Mouse (Mus musculus): ENCODE measurements around the gene Kcnq1.

Kcnq1 gene

GRCm38 (mm10) chr7:143311471-143311870, 205.3 kb downstream of the Kcnq1 start:
- no peak for DNase-seq (ENCODE audit: low read depth, low spot score)

GRCm38 (mm10) chr7:143313572-143314319, 207.6 kb downstream of the Kcnq1 start:
- peak; percentile 64 for DNase-seq (ENCODE audit: low read depth, low spot score)

- no peak for DNase-seq (ENCODE audit: low read depth, low spot score)
These were observed 212.3 kb downstream of the Kcnq1 start for GRCm38 (mm10) chr7:143318512-143318911.

- DNase-seq (ENCODE audit: low read depth, low spot score): peak; percentile 42
These were observed 214.2 kb downstream of the Kcnq1 start for GRCm38 (mm10) chr7:143320367-143320766.

- no peak for DNase-seq (ENCODE audit: low read depth, low spot score)
These were observed 218.9 kb downstream of the Kcnq1 start for GRCm38 (mm10) chr7:143325051-143325450.

- DNase-seq (ENCODE audit: low read depth, low spot score): no peak
These were observed 222.2 kb downstream of the Kcnq1 start for GRCm38 (mm10) chr7:143328185-143328915.

- DNase-seq (ENCODE audit: low read depth, low spot score): no peak
These were observed 223.1 kb downstream of the Kcnq1 start for GRCm38 (mm10) chr7:143329110-143329810.

- DNase-seq (ENCODE audit: low read depth, low spot score): no peak
These were observed 226.9 kb downstream of the Kcnq1 start for GRCm38 (mm10) chr7:143333040-143333439.

- no peak for DNase-seq (ENCODE audit: low read depth, low spot score)
These were observed 227.4 kb downstream of the Kcnq1 start for GRCm38 (mm10) chr7:143333604-143334003.

GRCm38 (mm10) chr7:143338690-143339089, 232.5 kb downstream of the Kcnq1 start:
- DNase-seq (ENCODE audit: low read depth, low spot score): no peak

- DNase-seq (ENCODE audit: low read depth, low spot score): no peak
These were observed 234.6 kb downstream of the Kcnq1 start for GRCm38 (mm10) chr7:143340601-143341281.

- DNase-seq (ENCODE audit: low read depth, low spot score): no peak
These were observed 235.3 kb downstream of the Kcnq1 start for GRCm38 (mm10) chr7:143341301-143341980.

- DNase-seq (ENCODE audit: low read depth, low spot score): no peak
These were observed 237.7 kb downstream of the Kcnq1 start for GRCm38 (mm10) chr7:143343781-143344306.

GRCm38 (mm10) chr7:143349287-143349686, 243.1 kb downstream of the Kcnq1 start:
- no peak for DNase-seq (ENCODE audit: low read depth, low spot score)

- no peak for DNase-seq (ENCODE audit: low read depth, low spot score)
These were observed 243.7 kb downstream of the Kcnq1 start for GRCm38 (mm10) chr7:143349848-143350247.

GRCm38 (mm10) chr7:143355831-143356230, 249.7 kb downstream of the Kcnq1 start:
- DNase-seq (ENCODE audit: low read depth, low spot score): no peak

- DNase-seq (ENCODE audit: low read depth, low spot score): no peak
These were observed 250.9 kb downstream of the Kcnq1 start for GRCm38 (mm10) chr7:143357109-143357508.

- no peak for DNase-seq (ENCODE audit: low read depth, low spot score)
These were observed 251.7 kb downstream of the Kcnq1 start for GRCm38 (mm10) chr7:143357831-143358230.

- DNase-seq (ENCODE audit: low read depth, low spot score): no peak
These were observed 253.6 kb downstream of the Kcnq1 start for GRCm38 (mm10) chr7:143359762-143360161.

- DNase-seq (ENCODE audit: low read depth, low spot score): no peak
These were observed 254.6 kb downstream of the Kcnq1 start for GRCm38 (mm10) chr7:143360776-143361175.
